Mouse (Mus musculus): ENCODE measurements around the gene Nup160. TPM values are rescaled to one million over a fixed set of nuclear protein-coding genes. Genes with fewer than 3 reads are reported as not detected.

The Nup160 gene
- polyA plus RNA-seq, 1 experiment from 2014 or later = 26.8 TPM

DNA sequence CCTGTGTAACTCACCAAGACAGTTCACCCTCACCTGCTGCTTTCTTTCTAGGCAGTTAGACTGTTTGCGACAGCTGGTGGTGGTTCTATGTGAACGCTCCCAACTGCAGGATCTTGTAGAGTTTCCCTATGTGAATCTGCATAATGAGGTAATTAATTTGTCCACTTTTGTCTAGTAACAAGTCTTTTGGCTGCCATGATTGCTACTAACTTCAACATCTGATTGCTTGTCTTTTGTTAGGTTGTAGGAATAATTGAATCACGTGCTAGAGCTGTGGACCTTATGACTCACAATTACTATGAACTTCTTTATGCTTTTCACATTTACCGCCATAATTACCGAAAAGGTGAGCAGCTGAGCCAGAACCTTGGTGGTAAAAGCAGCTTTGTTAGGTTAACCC lies 40.9 kb downstream of the Nup160 start:
- no peaks in the 10 kb centered on the region for H3K9me3 ChIP-seq
- H3K4me3 ChIP-seq (replicated peaks) = no peak overlapping the region
- no peaks in the 10 kb centered on the region for H3K4me1 ChIP-seq (replicated peaks)
- no peak overlapping the region for H3K9ac ChIP-seq (replicated peaks)
- no peak overlapping the region for H3K27ac ChIP-seq
- 89% methylated on average over 5 of the region's 5 CpGs for WGBS
- ATAC-seq = no peak
- no peaks in the 10 kb centered on the region for H3K27me3 ChIP-seq
- peaks cover 79% of the 10 kb centered on the region for H3K36me3 ChIP-seq
- H3K4me2 ChIP-seq (replicated peaks) = no peak overlapping the region

DNA sequence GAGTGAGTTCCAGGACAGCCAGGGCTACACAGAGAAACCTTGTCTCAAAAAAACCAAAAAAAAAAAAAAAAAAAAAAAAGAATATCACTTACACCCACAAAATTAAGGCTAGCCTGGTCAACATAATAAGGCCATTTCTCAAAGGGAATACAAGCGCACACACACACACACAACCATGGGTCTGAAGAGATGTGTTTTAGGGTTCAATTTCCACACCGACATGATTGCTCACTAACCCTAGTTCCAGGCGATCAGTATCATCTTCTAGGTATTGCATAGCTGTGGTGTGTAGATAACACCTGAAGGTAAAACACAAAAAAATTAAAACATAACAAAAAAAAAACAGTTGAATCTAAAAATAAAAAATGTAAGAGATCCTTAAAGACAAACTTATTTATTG lies 49.8 kb downstream of the Nup160 start:
- H3K4me3 ChIP-seq (replicated peaks) = no peak overlapping the region
- peaks cover 87% of the 10 kb centered on the region for H3K36me3 ChIP-seq
- H3K27ac ChIP-seq = no peak overlapping the region
- no peaks in the 10 kb centered on the region for H3K9me3 ChIP-seq
- H3K4me1 ChIP-seq (replicated peaks) = no peaks in the 10 kb centered on the region
- H3K27me3 ChIP-seq = no peaks in the 10 kb centered on the region
- no peak overlapping the region for H3K4me2 ChIP-seq (replicated peaks)
- H3K9ac ChIP-seq (replicated peaks) = no peak overlapping the region
- ATAC-seq = no peak
- WGBS = 96% methylated on average over 3 of the region's 3 CpGs

DNA sequence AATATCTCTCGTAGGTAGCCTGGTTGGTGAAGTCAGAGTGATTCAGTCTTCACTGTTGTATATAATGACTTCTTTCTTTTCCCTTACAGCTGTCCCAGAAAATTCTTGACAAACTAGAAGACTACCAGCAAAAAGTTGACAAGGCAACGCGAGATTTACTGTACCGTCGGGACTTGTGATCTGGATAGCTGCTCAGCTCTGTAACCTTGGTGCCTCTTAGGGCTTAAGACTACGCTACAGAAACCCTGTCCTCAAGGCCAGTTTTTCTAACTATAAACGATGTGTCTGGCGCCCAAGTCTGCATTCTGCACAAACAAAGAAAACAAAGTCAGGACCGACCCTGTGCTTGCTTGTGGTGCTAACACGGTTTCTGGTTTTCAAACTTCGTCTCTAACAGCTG lies 58.3 kb downstream of the Nup160 start:
- no peak for ATAC-seq
- Histone ChIP-seq H3K4me1 (replicated peaks) (no peaks in the 10 kb centered on the region), H3K4me3 (replicated peaks) (no peak overlapping the region), H3K4me2 (replicated peaks) (no peak overlapping the region), H3K9me3 (no peaks in the 10 kb centered on the region), H3K27ac (no peak overlapping the region), H3K27me3 (no peaks in the 10 kb centered on the region), H3K9ac (replicated peaks) (no peak overlapping the region), H3K36me3 (peaks cover 72% of the 10 kb centered on the region)
- WGBS = 96% methylated on average over 11 of the region's 11 CpGs

DNA sequence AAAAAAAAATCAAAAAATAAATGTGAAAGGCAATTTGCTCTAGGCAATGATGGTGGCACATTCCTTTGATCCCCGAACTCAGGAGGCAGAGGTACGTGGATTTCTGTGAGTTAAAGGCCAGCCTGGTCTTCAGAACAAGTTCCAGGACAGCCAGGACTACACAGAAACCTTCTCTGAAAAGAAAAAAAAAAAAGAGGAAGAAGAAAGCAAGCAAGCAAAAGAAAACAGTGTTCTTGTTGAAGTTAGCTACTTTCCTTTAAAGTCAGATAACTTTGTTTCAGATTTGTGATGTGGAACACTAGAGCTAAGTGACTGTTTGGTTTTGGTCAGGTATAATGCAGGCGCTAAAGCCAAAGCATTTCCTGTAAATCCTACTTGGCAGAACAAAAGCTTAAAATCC lies 61.8 kb downstream of the Nup160 start:
- no peak overlapping the region for H3K4me2 ChIP-seq (replicated peaks)
- H3K4me3 ChIP-seq (replicated peaks) = no peak overlapping the region
- H3K27ac ChIP-seq = no peak overlapping the region
- no peaks in the 10 kb centered on the region for H3K4me1 ChIP-seq (replicated peaks)
- H3K9me3 ChIP-seq = no peaks in the 10 kb centered on the region
- no peaks in the 10 kb centered on the region for H3K27me3 ChIP-seq
- no peak overlapping the region for H3K9ac ChIP-seq (replicated peaks)
- 89% methylated on average over 3 of the region's 3 CpGs for WGBS
- no peak for ATAC-seq
- peaks cover 40% of the 10 kb centered on the region for H3K36me3 ChIP-seq

DNA sequence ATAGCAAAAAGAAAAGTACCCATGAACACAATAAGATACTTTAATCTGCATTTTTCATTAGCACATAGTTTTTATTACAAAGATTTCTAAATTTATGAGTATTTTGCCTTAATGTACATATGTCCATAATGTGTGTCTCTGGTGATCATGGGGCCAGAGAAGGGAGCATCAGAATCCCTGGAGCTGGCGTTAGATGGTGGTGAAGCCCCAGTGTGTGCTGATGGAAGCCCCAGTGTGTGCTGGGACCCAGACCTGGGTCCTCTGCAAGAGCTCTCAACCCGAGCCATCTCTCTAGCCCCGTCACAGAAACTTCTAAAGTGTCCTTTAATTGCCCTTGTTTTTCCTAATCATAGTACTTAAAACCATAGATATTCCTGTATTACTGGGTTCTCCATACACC lies 62.3 kb downstream of the Nup160 start:
- no peak for ATAC-seq
- H3K9ac ChIP-seq (replicated peaks) = no peak overlapping the region

DNA sequence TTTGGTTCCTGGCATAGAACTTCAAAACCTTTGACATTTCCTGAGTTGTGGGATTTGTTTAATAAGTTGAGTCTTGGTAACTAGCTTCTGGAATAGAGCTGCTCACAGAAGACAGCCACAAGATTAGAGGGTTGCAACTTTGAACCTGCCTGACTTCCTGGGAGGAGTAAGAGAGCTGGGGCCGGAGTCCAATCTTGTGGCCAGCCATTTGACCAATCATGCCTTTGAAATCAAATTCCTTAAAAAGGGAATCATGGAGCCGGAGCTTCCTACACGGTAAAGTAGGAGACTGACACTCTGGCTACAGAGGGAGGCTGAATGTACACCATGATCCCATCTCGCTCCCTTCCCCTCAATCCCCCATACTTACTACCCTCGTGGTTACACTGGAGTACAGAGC lies 62.9 kb downstream of the Nup160 start:
- H3K27ac ChIP-seq = no peak overlapping the region
- H3K9me3 ChIP-seq = no peaks in the 10 kb centered on the region
- WGBS = 90% methylated on average over 5 of the region's 5 CpGs
- peaks cover 29% of the 10 kb centered on the region for H3K36me3 ChIP-seq
- no peak overlapping the region for H3K4me3 ChIP-seq (replicated peaks)
- no peak overlapping the region for H3K4me2 ChIP-seq (replicated peaks)
- H3K9ac ChIP-seq (replicated peaks) = no peak overlapping the region
- 0 out of 2 replicates have a peak, but pooled peaks cover 6% of the 10 kb centered on the region for H3K4me1 ChIP-seq (replicated peaks)
- no peaks in the 10 kb centered on the region for H3K27me3 ChIP-seq
- ATAC-seq = no peak

More for the DNA sequence above, 62.3 kb downstream of the Nup160 start:
- no peaks in the 10 kb centered on the region for H3K9me3 ChIP-seq
- H3K4me3 ChIP-seq (replicated peaks) = no peak overlapping the region
- WGBS = 95% methylated on average over 3 of the region's 3 CpGs
- H3K27me3 ChIP-seq = no peaks in the 10 kb centered on the region
- H3K36me3 ChIP-seq = peaks cover 35% of the 10 kb centered on the region
- H3K27ac ChIP-seq = no peak overlapping the region
- H3K4me1 ChIP-seq (replicated peaks) = 0 out of 2 replicates have a peak, but pooled peaks cover 3% of the 10 kb centered on the region
- H3K4me2 ChIP-seq (replicated peaks) = no peak overlapping the region

DNA sequence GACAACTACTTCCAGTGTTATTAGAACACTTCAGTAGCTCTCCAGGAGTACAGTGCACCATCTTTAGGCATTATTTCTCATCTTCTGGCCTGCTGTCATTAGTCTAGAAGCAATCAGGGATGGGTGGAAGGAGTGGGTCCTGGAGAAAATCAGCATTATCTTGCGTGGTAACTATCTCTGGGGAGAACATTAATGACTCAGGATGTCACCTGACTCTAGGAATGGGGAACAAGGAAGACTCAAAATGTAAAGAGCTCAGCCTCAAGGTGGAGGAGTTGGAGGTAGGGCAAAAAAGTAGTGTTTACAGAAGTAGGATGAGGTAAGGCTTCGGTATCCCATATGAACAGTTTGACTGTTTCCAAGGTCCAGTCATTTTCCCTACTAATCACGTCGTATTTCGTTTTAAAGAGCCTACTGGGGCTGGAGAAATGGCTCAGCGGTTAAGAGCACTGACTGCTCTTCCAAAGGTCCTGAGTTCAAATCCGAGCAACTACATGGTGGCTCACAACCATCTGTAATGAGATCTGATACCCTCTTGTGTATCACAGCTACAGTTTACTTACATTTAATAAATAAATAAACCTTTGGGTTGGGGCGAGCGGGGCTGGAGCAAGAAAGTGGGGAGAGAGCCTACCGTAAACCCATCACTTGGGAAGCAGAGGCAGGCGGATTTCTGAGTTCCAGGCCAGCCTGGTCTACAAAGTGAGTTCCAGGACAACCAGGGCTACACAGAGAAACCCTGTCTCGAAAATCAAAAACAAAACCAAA lies 67.5 kb downstream of the Nup160 start:
- Histone ChIP-seq H3K27me3 (no peaks in the 10 kb centered on the region), H3K36me3 (peaks cover 10% of the 10 kb centered on the region), H3K4me3 (replicated peaks) (peak overlapping the region; percentile 97), H3K27ac (peak overlapping the region; percentile 97), H3K9me3 (no peaks in the 10 kb centered on the region), H3K4me2 (replicated peaks) (peak overlapping the region; percentile 55), H3K4me1 (replicated peaks) (peaks cover 34% of the 10 kb centered on the region), H3K9ac (replicated peaks) (peak overlapping the region; percentile 59)
- 61% methylated on average over 12 of the region's 12 CpGs for WGBS
- ATAC-seq = peak; percentile 10

DNA sequence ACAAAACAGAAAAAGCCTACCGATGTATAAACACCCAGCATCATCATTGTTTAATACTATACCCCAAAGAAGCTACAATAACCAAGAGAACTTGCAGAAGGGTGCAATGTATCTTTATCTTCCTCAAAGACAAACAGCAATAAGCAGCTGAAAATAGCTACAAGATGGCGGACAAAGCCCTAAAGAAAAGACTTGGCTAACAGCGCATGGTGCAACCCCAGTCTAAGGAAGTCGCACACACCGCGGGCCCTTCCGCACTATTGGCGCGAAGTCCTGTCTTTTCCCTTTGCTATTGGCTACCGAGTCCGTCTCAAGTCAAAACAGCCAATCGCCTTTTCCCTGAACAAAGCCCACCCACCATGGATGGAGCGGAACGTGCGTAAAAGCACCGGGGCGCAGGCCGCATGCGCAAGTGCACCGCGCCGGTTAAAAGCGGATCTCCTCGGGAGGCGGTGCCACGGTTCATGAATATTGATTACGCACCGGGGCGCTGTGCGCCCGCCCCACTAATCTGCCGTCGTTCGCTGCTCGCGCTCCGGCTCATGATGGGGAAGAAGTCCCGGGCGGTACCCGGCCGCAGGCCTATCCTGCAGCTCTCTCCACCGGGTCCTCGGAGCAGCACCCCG lies 68.2 kb downstream of the Nup160 start, which contains the start of gene Fnbp4:
Fnbp4 (plus strand) TSS at position 318 of the 626 bp plus-strand sequence.
- under 1% methylated on average over 44 of the region's 44 CpGs for WGBS
- Histone ChIP-seq H3K4me2 (replicated peaks) (peak within 1 kb of the TSS; percentile 79), H3K27me3 (no peaks in the 10 kb centered on the region), H3K9me3 (no peaks in the 10 kb centered on the region), H3K27ac (peak within 1 kb of the TSS; percentile 97), H3K4me3 (replicated peaks) (peak within 1 kb of the TSS; percentile 97), H3K36me3 (peaks cover 14% of the 10 kb centered on the region), H3K9ac (replicated peaks) (peak within 1 kb of the TSS; percentile 99), H3K4me1 (replicated peaks) (peaks cover 41% of the 10 kb centered on the region)
- peak; percentile 100 for ATAC-seq

DNA sequence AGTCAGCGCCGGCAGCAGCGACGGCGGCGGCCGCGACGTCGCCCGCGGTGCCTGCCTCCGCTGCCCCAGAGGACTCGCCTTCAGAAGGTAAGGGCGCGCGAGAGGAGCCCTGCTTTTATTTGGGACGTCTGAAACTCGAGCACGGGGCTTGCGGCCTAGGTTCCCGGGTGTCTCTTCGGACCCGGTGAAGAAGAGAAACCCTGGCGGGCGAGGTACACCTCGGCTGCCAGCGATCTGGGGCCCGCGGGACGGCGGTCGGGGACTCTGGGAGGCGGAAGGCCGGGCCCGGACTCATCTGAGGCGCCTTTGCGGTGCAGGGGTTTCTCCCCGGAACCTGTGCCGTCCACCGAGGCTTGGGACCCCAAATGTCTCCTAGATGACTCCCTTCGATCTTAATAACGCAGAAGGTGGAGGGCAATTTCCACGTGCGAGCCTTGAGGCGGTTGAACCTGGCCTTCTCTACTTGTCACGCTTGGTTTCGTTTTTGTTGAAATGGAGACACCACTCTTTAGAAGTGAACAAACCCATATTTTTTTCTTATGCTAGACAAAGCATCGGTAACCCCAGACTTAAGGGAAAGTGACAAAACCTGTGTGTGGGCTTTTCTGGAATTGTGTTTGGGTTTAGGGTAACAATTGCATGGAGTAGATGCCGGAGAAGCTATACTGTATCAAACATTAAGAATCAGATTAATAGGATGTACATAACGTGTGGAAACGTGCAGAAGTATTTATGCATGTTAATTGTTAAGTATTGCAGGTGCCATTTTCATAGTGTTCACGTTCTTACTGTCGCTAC lies 68.9 kb downstream of the Nup160 start:
- Histone ChIP-seq H3K27me3 (no peaks in the 10 kb centered on the region), H3K27ac (peak overlapping the region; percentile 97), H3K4me3 (replicated peaks) (peak overlapping the region; percentile 97), H3K9ac (replicated peaks) (peak overlapping the region; percentile 99), H3K4me2 (replicated peaks) (peak overlapping the region; percentile 79), H3K9me3 (no peaks in the 10 kb centered on the region), H3K4me1 (replicated peaks) (peaks cover 41% of the 10 kb centered on the region), H3K36me3 (peaks cover 19% of the 10 kb centered on the region)
- under 1% methylated on average over 54 of the region's 54 CpGs for WGBS
- ATAC-seq = peak; percentile 21

DNA sequence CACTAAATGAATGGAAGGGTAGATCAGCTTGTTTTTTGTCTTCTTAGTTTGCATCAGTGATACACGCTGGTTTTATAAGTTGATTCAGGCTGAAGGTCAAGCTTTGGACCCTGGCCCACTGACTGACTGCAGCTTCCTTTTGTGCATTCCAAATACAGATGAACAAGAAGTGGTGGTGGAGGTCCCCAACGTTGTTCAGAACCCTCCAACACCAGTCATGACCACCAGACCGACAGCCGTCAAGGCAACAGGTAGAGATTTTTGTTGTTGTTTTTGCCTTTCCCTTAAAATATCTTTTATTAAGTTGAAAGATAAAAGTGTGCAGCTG lies 69.5 kb downstream of the Nup160 start:
- Histone ChIP-seq H3K4me2 (replicated peaks) (peak overlapping the region; percentile 79), H3K4me3 (replicated peaks) (peak overlapping the region; percentile 97), H3K27ac (peak overlapping the region; percentile 97; the same call in 1 of the 2 replicates), H3K36me3 (peaks cover 25% of the 10 kb centered on the region), H3K27me3 (no peaks in the 10 kb centered on the region), H3K4me1 (replicated peaks) (peaks cover 41% of the 10 kb centered on the region), H3K9me3 (no peaks in the 10 kb centered on the region), H3K9ac (replicated peaks) (peak overlapping the region; percentile 99)
- 15% methylated on average over 4 of the region's 4 CpGs for WGBS
- no peak for ATAC-seq

DNA sequence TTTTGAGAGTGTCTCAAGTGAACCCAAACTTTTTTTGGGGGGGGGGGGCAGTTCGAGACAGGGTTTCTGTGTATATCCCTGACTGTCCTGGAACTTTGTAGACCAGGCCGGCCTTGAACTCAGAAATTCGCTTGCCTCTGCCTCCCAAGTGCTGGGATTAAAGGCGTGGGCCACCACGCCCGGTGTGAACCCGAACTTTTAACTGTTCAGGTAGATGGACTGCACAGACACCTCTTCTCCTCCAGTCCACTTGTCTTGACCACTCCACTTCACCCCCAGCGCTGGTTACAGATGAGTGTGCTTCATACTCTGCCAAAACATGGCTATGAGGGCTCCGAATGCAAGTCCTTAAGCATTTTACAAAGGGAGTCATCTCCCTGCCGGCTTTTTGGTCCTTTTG lies 70.1 kb downstream of the Nup160 start:
- H3K4me3 ChIP-seq (replicated peaks) = peak overlapping the region; percentile 97

More for the DNA sequence above, 70.1 kb downstream of the Nup160 start:
- Histone ChIP-seq H3K27ac (no peak overlapping the region), H3K9me3 (no peaks in the 10 kb centered on the region), H3K36me3 (peaks cover 28% of the 10 kb centered on the region), H3K27me3 (no peaks in the 10 kb centered on the region), H3K4me2 (replicated peaks) (peak overlapping the region; percentile 79), H3K4me1 (replicated peaks) (peaks cover 41% of the 10 kb centered on the region), H3K9ac (replicated peaks) (peak overlapping the region; percentile 99; the same call in 1 of the 2 replicates)
- no peak for ATAC-seq
- WGBS = 93% methylated on average over 10 of the region's 10 CpGs
